Mouse (Mus musculus) c-Kit-positive CD71-negative TER-119-negative erythroid progenitor cells, embryonic 14.5 days (primary cell): Measurements from ENCODE around the gene Metap2.

ENCODE experiments used
- DNase-seq: peaks from one replicate; pipeline ENCODE4 v3.0.0-alpha.2; 2013; ENCODE audit warnings: low read depth

Gene Metap2

DNA sequence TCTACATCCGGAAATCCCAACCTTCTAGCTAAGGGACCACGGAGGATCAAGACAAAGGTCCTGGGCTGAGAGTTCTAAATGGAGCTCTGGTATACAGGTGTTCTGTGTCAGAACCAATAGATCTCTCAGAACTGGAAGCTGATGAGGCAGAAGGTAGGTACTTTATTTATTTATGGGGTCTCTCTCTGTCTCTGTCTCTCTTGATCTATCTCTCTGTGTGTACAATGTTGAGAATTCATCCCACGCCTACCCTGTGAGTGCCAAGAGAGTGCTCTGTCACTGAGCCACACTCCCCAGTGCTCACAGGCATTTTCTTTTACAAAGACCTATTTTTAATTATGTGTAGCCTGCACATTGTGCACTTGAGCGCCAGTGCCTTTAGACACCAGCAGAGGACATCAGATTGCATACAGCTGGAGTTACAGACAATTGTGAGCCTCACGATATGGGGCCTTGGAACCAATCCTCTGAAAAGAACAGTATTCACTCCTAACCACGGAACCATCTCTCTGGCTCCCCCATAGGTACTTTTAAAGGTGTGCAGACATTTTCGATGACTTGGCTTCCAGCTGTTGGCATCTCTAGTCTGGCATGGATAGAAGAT lies at the start of gene Metap2:
Metap2 (minus strand) TSS at position 51 of the 604 bp plus-strand sequence.
- DNase-seq = no peak

DNA sequence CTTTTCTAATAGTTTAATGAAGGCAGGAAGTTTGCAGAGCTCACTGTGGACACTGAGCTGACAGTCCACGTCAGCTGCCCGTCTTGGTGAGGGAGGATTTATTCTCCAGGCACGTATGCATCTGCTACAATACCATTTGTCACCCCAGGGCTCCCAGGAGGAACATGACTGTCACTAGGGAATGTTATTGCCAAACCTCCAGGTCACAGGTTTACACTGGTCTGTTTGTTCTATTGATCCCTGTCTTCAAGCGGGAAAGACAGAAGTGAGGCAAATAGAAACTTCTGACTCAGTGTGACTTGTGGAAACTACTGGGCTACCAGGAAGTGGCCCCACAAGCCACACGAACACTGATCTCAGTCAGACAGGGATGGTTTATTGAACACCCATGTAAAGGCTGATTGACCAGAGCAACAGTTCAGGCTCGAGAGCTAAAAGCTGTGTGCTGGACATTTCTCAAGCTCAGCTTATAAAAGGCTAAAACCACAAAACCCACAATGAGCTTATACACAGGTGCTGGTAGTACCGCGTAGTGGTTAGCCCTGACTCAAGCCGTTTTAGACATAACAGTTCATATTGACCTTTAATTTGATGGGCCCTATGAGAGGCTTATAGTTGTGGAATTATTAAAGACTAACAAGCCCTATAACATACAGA lies 49.1 kb upstream of the Metap2 start:
- DNase-seq = no peak

DNA sequence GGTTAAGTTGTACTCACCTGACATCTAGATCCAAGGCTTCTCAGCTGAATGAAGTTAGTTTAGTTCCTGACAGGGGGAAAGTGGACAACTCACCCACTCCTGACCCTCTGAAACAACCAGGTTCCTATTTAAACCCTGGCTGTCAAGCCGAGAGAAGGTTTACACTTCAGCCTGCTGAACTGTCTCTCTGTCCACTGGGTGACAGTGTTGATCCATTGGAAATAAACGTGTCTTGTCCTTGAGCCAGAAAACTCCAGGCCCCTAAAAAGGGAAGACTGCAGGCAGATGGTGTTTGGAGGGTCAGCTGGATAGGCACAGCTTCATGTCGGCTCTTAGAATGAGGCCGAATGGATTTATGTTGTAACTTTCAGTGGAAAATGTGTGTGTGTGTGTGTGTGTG lies 48.5 kb upstream of the Metap2 start:
- no peak for DNase-seq

DNA sequence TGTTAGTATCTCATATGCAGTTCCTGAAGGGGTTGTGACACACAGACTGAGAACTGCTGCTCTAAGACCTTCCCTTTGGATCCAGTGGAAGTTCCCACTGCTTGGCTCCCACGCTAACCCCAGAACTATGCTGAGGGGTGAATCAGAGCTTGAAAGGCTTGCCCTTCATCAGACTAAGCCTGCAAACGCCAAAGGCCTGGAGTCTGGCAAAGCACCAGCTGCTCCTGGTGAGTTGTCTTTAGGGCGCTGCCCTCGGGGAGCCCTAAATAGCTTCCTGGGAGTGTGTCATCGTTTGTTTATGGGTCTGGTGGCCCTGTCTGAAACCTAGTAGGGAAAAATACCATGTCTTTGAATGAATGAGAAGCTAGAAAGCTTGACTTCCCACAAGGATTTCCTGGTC lies 47.3 kb upstream of the Metap2 start:
- DNase-seq = no peak

DNA sequence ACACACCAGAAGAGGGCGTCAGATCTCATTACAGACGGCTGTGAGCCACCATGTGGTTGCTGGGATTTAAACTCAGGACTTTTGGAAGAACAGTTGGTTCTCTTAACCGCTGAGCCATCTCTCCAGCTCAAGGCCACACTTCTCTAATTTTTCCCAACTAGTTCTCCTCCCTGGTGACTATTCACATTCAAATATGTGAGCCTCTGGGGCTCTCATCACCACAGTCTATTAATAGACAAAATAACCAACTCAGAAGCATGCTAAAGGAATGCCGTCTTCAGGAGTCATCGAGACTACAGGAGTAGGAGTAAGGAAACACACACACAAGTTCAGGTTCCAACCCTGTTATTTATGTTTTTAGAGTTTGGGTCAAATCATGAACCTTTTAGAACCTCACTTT lies 43.4 kb upstream of the Metap2 start:
- no peak for DNase-seq

DNA sequence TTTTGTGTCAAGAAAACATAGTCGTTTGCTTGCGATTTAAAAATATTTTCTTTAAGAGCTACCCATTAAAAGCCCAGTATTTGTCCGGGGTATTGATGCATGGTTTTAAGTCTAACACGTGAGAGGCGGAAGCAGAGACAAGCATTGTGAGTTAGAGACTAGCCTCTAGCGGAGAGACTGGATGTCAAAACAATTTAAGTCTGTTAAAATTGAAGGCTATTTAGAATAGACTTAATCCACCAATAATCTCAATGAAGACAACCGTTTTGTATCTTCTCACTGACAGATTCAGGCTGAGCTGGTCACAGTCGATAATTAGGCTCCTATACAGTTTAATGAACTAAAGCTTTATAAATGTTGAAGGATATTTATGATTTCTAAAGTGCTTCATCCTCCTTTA lies 42.8 kb upstream of the Metap2 start:
- DNase-seq = no peak

DNA sequence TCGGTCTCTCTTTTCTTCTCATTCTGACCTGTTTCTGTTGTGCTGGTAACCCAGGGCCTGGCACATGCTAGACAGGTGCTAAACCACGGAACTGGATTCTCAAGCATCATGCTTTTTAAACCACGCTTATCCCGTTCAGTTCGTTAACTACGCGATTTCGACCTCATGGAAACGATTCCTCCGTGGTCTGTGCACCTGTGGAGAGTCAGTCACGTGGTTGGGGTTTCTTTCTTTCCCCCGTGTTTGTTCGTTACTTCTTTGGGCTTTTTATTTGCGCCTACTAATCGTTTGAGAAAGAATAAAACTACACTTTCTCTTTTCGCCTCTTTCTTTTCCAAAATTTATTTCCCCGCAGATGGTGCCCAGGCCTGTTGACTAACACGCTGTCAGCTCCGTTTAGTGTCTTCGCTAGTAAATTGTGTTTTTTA lies 42.0 kb upstream of the Metap2 start:
- no peak for DNase-seq

DNA sequence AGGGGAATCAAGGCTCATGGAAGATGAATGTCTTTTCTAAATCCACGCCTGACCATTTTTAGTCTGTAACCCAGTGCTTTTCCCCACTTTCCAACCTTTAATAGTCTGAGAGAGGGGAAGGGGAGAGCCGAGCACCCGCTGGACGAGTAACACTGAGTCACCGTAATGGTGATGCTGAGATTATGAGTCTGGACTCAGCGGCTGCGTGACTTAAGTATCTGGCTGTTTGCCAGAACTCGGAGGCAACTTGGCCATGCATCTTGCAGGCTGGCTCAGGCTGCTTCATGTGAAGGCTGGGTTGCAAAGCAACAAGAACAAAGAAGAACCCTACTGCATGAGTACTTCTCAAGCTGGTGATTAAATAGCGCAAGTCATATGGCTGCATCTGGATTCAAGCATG lies 37.1 kb upstream of the Metap2 start:
- no peak for DNase-seq

DNA sequence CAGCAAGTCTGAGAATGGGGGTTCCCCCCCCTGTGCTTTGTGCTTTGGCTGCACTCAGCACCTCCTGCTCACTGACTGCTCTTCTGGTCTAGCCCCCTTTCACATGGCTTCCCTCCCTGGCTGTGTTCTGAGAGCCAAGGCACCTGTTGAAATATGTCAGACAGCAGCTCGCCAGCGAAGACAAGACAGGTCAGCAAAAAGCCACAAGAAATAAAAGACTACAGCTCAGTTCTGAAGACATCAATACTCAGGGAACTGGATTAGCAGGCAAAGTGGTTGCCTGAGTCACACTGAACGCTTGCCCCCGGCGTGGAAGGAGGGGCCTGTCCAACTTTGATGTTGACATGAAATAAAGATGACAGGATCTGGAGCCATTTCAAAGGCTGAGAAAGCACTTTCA lies 36.0 kb upstream of the Metap2 start:
- no peak for DNase-seq

DNA sequence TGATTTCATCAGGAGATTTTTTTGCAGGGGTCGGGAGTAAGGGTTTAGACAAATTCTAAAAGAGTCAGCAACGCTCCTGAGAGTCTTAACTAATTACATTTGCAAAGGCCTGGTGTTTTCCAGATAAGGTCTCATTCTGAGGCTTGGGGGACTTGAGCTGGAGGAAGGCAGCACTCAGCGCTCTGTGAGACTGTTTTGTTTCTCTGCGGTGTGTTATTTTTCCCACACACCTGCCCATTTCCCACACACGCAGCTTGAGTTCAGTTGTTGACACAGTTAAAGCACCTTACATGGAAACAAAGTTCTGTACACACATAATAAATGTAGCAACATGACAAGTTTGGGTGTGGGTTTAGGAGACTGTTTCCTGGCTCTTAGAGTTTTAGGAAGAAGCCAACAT lies 35.1 kb upstream of the Metap2 start:
- no peak for DNase-seq

DNA sequence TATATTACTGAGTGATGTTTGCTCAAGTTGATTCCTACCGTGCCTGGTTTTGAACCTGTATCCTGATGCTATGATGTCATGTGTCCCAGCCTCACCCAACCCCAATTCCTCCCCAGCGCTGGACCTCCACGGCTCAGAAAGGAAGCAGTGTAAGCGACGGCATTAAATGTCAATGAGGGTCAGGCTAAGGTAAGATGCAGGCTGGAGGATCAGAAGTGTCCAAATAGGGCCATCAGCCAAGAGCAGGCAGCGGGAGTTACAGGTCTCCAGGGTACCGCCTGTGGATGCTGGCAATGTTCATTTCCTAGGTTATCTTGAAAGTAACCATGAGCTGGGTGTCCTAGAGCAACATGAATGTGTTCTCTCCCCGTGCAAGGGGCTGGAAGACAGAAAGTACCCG lies 34.5 kb upstream of the Metap2 start:
- no peak for DNase-seq

DNA sequence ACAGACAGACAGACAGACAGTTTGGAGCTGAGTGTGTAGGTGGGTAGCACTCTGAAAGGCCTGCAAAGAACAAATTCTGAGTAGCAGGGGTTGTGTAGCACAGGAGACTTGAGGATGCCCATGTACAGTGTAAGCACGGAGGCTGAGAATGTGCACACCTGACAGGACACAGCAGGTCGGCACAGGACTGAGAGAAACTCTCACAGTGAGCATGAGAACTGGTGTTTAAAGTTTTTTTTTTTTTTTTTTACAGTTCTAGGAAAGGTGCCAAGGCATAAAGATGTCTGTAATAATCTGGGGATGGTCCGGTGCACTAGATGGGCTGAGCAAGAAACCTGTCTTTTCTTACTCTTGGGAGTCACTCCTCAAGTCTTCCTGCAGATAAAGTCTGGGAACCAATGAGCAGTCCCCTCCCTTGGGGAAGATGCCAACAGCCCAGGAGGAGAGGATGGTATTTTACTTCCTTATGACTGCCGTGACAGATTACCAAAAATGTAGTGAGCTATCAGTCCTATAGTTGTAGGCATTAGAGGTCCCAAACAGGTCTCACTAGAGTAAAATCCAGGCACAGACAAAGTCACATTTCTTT lies 33.4 kb upstream of the Metap2 start:
- no peak for DNase-seq

DNA sequence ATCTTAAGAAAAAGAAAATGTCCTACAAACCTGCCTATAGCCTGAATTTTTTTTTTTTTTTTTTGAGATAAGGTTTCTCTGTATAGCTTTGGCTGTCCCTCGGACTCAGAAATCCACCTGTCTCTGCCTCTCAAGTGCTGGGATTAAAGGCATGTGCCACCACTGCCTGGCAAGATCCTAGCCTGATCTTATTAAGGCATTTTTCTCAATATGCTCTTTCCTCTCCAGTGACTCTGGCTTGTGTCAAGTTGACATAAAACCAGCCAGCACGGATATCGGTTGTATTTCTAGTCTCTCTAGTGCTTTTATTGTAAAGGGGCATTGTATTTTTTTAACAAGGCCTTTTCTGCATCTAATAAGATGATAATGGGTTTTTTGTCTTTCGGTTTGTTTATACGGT lies 27.8 kb upstream of the Metap2 start:
- no peak for DNase-seq

DNA sequence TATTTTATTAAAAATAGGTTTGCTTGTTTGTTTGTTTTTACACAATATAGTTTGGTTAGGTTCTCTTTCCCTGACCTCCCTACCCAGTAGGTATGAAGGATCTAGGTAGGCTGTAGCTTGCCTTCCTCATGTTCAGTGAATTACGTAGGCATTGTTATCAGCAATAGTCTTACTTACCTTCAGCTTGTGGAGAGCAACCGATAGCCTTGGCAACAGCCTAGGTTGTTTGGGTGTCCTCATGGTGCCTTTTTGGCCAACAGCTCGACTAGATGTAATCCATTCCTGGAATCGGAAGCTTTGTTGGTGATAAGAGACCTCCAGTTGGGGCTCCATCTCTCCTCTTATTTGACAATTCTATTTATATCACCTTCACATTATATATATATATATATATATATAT lies 24.3 kb upstream of the Metap2 start:
- DNase-seq = no peak

DNA sequence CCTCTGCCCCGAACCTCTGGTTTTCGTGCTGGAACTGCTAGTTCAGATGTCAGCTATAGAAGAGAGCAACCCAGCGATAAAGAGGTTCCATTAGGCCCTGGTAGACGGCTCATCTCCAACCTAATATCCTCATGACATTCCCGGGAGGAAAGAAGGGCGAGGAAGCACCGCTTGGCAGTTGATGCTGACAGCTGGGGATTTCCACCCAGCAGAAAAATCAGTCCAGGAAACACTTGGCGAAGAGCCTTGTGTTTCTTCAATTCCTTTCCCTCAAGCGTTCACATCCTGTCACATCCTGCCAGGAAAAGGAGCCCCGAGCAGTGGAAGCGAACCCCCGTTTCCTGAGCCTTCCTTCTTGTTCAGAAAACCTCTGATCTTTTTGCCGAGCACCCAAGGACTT lies 22.3 kb upstream of the Metap2 start:
- DNase-seq = no peak

DNA sequence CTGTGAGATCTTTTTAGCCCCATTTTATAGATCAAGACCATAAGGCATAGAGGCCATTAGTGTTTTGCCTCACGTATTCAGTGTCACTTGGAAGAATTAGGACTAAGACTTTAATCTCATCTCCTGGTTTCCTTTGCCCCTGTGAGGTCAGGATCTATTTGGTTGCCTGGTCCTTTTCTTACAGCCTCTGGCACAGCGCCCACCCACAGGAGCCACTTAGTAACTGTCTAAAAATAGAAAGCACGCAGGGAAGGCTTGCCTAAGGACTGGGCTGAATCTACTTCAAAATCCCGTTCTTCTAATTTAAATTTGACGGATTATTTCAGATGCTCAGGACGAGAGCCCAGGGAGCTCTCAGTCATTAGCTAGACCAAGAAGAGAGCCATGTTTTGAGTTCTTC lies 21.8 kb upstream of the Metap2 start:
- DNase-seq = no peak

DNA sequence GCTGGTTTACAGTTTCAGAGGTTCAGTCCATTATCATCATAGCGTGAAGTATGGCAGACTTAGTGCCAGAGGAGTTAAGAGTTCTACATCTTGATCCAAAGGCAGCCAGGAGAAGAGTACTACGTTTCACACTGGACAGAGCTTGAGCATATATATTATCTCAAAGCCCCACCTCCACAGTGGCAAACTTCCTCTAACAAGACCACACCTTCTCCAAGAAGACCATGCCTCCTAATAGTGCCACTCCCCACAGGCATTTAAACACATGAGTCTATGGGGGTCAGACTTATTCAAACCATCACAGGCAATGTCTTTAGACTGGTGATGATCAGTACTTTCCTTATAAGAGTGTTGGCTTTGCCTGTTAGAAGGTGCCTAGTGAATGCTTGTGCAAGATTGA lies 21.2 kb upstream of the Metap2 start:
- DNase-seq = no peak

DNA sequence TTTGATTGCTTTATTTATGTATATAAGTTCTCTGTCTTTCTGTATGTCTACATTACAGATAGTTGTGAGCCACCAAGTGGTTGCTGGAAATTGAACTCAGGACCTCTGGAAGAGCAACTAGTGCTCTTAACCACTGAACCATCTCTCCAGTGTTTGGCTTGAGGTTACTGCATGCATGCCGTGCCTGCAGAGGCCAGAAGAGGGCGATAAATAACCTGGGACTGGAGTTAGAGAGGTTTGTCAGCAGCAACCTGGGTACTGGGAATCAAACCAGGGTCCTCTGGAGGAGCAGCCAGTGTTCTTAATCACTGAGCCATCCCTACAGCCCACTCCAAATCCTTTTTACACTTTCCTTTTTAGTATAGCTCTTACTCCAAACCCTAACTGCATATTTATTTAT lies 19.9 kb upstream of the Metap2 start:
- no peak for DNase-seq

DNA sequence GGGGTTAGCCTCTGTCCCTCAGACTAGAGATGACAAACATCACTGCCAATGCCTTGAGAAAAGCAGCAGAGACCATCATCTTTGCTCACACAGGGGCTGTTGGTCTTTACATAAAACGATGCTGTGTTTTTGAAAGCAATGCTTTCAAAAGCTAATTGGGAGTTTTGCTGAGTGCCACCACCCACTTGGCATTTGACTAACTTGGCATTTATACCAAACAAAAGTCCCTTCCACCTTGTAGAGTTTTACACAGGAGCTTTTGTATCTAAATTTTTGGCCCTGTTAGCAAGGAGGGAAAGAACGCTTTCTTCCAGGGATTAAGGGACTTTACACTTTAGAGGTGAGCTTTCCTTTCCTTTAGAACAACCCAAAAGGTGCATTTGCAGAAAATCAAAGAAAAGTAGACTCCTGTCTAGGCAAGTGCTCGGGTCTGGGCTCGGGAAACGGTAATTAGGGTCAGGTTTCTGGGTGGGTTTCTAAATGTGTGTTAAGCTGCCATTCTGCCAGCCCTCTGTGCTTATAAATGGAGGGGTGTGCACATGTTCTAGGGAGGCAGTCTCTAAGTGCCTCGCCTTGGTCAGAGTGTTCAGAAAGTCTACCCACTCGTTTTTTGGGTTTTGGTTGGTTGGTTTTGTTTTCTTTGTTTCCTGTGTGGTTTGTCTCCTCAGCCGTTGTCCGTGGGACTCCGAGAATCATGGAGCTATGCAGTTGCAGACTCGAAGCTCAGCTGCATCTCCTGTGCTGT lies 18.8 kb upstream of the Metap2 start:
- no peak for DNase-seq

DNA sequence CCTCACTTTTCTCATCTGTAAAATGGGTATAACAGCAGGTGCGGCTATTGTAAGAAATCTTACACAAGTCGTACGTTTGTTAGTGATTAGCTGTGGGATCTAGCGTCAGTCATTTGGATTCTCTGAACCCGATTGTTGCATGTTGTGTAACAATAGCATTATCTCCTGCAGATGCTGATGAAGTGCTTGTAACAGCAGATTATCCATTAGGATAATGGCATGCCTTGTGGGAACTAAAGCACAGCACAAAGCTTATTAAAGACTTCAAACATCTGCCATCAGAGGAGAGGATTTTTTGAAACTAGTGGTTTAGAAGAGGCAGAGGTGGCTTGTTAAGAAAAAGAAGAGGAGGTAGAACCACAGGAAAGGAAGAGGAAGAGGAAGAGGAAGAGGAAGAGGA lies 16.6 kb upstream of the Metap2 start:
- no peak for DNase-seq

DNA sequence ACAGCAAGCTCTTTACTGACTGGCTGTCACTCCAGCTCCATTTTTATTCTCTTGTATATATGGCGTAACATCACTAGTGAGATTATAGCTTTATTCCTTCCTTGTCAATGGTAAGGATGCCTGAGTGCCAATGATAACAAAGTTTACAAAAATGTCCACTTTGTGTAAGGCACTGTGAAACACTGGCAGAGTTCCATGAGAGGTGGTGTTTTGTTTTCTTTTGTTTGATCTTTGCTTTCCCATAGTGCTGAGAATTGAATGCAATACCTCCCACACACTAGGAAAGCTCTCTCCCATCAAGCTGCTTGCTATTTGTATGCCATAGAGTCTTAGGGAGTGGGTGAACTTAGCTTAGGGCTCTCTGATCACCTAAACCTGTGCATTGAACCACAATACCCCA lies 16.0 kb upstream of the Metap2 start:
- no peak for DNase-seq

DNA sequence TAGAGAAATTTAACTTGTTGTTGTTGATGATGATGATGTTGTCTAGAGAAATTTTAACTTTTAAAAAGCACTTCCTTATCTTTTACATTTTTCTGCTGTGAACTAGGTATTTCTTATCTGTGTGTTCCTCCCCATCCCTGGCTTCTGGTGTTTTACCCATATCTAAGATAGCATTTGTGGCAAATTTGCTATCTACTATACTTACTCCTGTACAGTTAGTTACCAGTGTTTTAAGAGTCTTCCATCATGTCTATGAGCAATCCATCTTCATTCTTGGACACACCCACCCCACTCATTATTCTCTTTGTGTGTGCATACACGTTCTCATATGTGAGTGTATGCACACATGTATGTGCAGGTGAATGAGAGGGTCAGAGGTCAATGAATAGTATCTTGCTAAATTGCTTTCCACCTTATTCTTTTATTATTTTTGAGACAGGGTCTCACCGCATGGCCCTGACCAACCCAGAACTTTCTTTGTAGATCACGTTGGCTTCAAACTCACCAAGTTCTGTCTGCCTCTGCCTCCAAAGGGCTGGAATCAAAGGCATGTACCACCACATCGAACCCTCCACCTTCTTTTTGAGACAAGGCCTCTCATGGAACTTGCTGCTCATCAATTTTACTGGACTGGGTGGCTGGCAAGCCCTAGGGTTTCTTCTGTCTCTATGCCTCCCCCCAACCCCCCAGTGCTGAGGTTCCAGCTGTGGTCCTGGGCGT lies 15.4 kb upstream of the Metap2 start:
- DNase-seq = no peak

DNA sequence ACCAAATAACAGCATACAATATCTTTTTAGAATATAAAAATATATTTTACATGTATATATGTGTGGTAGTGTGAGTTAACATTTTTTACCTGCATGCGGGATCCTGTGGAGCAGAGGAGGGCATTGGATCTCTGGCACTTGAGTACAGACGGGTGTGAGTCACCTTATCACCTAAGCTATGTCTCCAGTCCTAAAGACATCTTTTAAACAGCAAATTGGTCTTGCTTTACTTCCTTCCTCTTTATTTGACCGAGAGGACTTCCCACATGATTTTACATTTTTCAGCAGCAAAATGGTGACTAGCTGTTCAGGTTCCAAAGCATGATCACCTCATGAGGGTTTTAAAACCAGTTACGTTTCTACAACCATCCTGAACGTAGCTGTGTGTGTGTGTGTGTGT lies 14.4 kb upstream of the Metap2 start:
- no peak for DNase-seq
